Mouse (Mus musculus) bone marrow, adult 2 months (tissue): ENCODE measurements at regions not wholly inside any gene's neighbourhood (a gene's known extent, or its start where the extent isn't known, plus 50 kb on each side); places are given as distances from the start of the nearest gene placed in this dataset.

Experiments
- CTCF ChIP-seq: fragments of 200-500 bp; IDR thresholded peaks from 2 replicates; pipeline ENCODE4 v1.5.1; 2011; ENCODE audit warnings: low read length, control low read depth; ENCODE audit not compliant: control insufficient read depth, insufficient read depth
- POLR2A ChIP-seq: fragments of 200-500 bp; IDR thresholded peaks from 2 replicates; pipeline ENCODE4 v1.6.1; 2011; ENCODE audit warnings: low read depth, mild to moderate bottlenecking, control low read depth, low read length, borderline replicate concordance; ENCODE audit not compliant: control insufficient read depth

DNA sequence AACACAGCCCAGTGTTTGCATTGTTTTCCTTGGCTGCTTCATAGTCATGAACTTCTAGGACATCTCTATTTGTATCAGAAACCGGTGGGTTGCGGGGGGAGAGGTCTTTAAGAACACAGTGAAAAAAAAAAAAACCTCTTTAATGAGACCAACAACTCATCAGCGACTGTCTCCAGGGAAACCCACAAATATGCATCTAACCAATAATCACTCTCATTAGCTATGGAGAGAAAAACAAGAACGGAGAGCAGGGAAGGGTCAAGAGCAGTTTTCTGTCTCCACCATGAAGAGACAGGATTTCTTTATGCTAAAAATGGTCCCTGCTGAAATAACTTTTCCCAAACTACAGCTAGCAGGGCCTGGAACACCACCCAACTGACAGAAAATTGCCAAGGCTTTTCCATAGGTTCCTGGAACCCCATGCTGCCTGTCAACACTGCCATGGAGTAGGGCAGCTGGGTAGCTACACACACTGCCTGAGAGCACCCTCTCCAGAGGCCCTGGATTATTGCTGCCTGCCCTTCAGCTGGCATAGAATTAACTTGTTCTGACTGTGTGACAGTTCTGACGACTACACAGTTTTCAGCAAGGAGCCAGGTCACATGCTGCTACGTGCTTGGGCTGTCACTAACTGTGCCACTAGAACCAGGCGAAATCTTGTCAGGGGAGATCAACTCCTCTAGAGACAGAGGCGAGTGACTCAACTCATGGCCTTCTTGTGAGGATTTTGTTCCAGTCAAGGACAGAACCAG lies 201.9 kb downstream of the Psat1 start:
- TF ChIP-seq POLR2A (no peak), CTCF (no peak)
